Mouse (Mus musculus) CH12.LX (cell line): ENCODE measurements around the gene Sdr39u1.

Source experiments
- CTCF ChIP-seq, 2 experiments: IDR thresholded peaks in 1 of 2; conservative IDR thresholded peaks in 1 of 2; 2 replicates each; pipeline ENCODE4 v1.5.1; 2011 to 2012; ENCODE audit warnings: low read depth in 2 of 2, low read length in 2 of 2, improper control_type of control experiment in 1 of 2, inconsistent platforms in 1 of 2, mild to moderate bottlenecking in 1 of 2, moderate library complexity in 1 of 2
- JUND ChIP-seq: conservative IDR thresholded peaks from 2 replicates; pipeline ENCODE4 v1.6.1; 2011; ENCODE audit warnings: low read depth, low read length, improper control_type of control experiment
- KAT2A ChIP-seq: IDR thresholded peaks from 2 replicates; pipeline ENCODE4 v1.6.1; 2012; ENCODE audit warnings: low read length, improper control_type of control experiment, inconsistent platforms; ENCODE audit not compliant: insufficient replicate concordance

DNA sequence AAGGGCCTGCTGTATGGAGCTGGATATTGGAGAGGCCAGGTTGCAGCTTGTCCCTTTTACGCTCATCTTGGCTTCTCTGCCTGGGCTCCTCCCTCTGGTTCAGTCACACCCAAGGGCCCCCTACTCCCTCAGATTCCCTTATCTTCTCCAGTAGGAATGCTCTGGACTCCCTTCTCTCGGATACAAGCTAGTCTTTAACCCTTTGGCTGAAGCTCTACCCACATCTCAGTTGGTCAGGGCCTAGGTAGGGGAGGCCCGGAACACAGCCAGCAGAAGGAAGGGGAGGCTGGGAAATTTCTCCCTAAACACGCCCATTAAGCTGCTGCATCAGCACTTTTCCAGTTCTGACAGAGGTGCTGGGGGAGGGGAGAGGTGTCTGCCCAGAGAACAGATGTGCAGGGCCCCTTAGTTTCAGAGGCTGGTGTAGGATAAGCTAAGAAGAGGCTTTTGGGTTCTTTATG, 45.0 kb downstream of the Sdr39u1 start:
- TF ChIP-seq KAT2A (no peak), JUND (no peak), CTCF (conservative IDR thresholded peaks at IDR 0.05 in 1 of 2, IDR thresholded peaks at IDR 0.05 in 1 of 2; ENCODE audit: low read depth in 2 of 2, low read length in 2 of 2) (no peak)
